Mouse (Mus musculus) layer of hippocampus, adult 18-20 months (tissue): Measurements from ENCODE around the gene Vmn1r40. TPM values are rescaled to one million over a fixed set of nuclear protein-coding genes. Genes with fewer than 3 reads are reported as not detected.
A peak's percentile ranks its signal among the peaks of the same experiment; 100 is the strongest.

Experiments
- DNase-seq, 2 experiments: peaks; one replicate each; pipeline ENCODE4 v3.0.0; 2022; ENCODE audit warnings: low spot score in 2 of 2
- long read RNA-seq: library from polyadenylated mRNA; stranded (forward); transcript quantifications from one replicate; pipeline ENCODE4 v2.0.0, GENCODE M21; 2021
- total RNA-seq, 2 experiments: library from RNA; stranded (reverse); gene quantifications; 2 replicates each; pipeline ENCODE4 v1.2.3; 2021

Gene Vmn1r40
- not detected for total RNA-seq
- long read RNA-seq: 0 reads

GRCm38 (mm10) chr6:89707240-89707639 lies at the start of gene Vmn1r40:
TSS of gene Vmn1r40 (plus strand) at chr6:89707540.
- DNase-seq: no peak

- DNase-seq: no peak
These were observed 49.0 kb upstream of the Vmn1r40 start for GRCm38 (mm10) chr6:89658342-89658741.

- DNase-seq: no peak
These were observed 48.4 kb upstream of the Vmn1r40 start for GRCm38 (mm10) chr6:89658931-89659330.

- DNase-seq: peak; percentile 43 to 68
These were observed 47.5 kb upstream of the Vmn1r40 start for GRCm38 (mm10) chr6:89659692-89660423.

GRCm38 (mm10) chr6:89660490-89660889 lies 46.9 kb upstream of the Vmn1r40 start:
- no peak for DNase-seq

- no peak for DNase-seq
These were observed 44.8 kb upstream of the Vmn1r40 start for GRCm38 (mm10) chr6:89662521-89662920.

GRCm38 (mm10) chr6:89665155-89665554 lies 42.2 kb upstream of the Vmn1r40 start:
- DNase-seq: no peak

- DNase-seq: no peak
These were observed 41.7 kb upstream of the Vmn1r40 start for GRCm38 (mm10) chr6:89665667-89666066.

- DNase-seq: no peak
These were observed 40.4 kb upstream of the Vmn1r40 start for GRCm38 (mm10) chr6:89666976-89667375.

GRCm38 (mm10) chr6:89669556-89669955 lies 37.8 kb upstream of the Vmn1r40 start:
- DNase-seq: no peak

GRCm38 (mm10) chr6:89671431-89671830 lies 35.9 kb upstream of the Vmn1r40 start:
- DNase-seq: peak in 1 of 2 experiments; percentile 0

GRCm38 (mm10) chr6:89672641-89673040 lies 34.7 kb upstream of the Vmn1r40 start:
- peak; percentile 59 to 78 for DNase-seq

GRCm38 (mm10) chr6:89673135-89673780 lies 34.1 kb upstream of the Vmn1r40 start:
- no peak for DNase-seq

GRCm38 (mm10) chr6:89678522-89678921 lies 28.8 kb upstream of the Vmn1r40 start:
- no peak for DNase-seq

- DNase-seq: peak; percentile 56 to 84
These were observed 28.0 kb upstream of the Vmn1r40 start for GRCm38 (mm10) chr6:89679291-89679835.

GRCm38 (mm10) chr6:89680155-89680554 lies 27.2 kb upstream of the Vmn1r40 start:
- DNase-seq: peak; percentile 61 to 86

- DNase-seq: no peak
These were observed 23.1 kb upstream of the Vmn1r40 start for GRCm38 (mm10) chr6:89684231-89684630.

- no peak for DNase-seq
These were observed 20.2 kb upstream of the Vmn1r40 start for GRCm38 (mm10) chr6:89687100-89687499.

GRCm38 (mm10) chr6:89706624-89707023 lies 716 bp upstream of the Vmn1r40 start:
- no peak for DNase-seq

GRCm38 (mm10) chr6:89718051-89718450 lies 10.7 kb downstream of the Vmn1r40 start:
- DNase-seq: no peak

- DNase-seq: no peak
These were observed 33.1 kb downstream of the Vmn1r40 start, which contains the start of gene Vmn1r41 for GRCm38 (mm10) chr6:89740466-89740865. TSS of gene Vmn1r41 (plus strand) at chr6:89740766.

- DNase-seq: no peak
These were observed 35.5 kb downstream of the Vmn1r40 start for GRCm38 (mm10) chr6:89742811-89743210.
